Mouse (Mus musculus): ENCODE measurements around the gene Xlr4b.
A peak's percentile ranks its signal among the peaks of the same experiment; 100 is the strongest.
"Not testable (repeated sequence)": the region's sequence is repeated elsewhere in the genome, so short reads cannot be mapped to it uniquely, and the experiment has no call there.

Gene Xlr4b

DNA sequence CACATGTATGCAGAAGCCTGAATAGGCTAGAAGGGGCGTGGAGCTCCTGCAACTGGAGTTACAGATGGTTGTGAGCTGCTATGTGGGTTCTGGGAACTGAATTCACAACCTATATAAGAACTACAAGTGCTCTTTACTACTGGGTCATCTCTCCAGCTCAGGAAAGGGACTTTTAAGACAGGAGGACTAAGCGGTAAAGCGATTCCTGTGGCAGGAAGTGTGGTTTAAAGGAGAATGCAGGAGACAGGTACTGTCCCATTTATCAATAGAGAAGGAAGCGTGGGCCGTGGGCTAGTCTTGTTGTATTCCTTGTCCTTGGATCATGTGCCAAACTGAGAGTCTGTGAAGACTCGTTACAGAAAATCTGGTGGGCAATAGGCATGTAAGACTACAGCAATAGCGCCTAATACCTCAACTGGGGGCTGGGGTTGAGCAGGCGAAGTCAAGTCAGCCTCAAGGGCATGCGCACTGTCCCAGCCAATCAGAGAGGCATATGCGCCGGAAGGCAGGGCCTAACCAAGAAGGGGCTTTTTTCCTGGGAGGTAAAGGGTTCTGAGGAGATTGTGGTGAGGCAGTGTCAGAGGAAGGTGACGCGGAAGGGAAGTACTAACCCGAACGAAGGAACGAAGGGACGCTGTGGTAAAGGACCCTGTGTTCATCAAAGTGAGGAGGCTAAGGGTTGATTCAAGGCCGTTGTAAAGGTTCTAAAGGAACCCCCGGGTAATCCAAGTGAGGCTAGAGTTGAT is at the start of gene Xlr4b:
TSS of gene Xlr4b (plus strand) at position 515 of the 746 bp plus-strand sequence.
- DNase-seq (ENCODE audit: low read depth, low spot score) = not testable (repeated sequence)

DNA sequence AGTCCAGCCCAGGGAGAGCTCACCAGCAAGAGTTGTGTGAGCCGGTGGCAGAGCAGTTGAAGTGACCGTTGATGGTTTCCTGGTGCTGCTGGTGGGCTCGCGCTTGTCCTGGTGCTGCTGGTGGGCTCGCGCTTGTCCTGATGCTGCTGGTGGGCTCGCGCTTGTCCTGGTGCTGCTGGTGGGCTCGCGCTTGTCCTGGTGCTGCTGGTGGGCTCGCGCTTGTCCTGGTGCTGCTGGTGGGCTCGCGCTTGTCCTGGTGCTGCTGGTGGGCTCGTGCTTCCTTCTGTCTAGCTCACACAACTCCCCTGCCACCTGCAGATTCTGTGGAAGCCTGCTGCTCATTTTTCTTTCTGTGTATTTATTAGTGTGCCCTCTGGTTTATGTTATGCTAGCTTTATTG is 37.2 kb upstream of the Xlr4b start, which contains the start of gene Spin2d:
TSS of gene Spin2d (minus strand) at position 101 of the 400 bp plus-strand sequence.
- not testable (repeated sequence) for DNase-seq (ENCODE audit: low read depth, low spot score)

DNA sequence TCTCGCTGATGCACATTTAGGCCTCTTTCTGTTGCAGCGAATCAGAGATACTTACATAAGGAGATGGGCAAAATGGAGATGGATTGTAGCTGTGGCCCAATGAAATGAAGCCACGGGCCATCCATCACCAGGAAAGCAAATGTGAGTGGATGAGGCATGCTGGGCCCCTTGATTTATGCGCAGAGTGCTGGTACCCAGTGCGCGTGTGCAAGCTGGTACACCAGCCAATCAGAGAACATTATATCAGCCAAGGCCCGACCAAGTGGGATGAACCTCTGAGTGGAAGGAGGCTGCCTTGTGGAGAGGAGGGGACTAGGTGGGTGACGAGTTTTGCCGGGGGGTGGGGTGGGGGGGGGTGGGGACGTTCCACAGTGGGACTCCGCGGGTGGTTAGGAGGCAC is 22.2 kb upstream of the Xlr4b start, which contains the start of gene Xlr3b:
TSS of gene Xlr3b (plus strand) at position 274 of the 400 bp plus-strand sequence.
- DNase-seq (ENCODE audit: low read depth, low spot score) = peak; percentile 27

DNA sequence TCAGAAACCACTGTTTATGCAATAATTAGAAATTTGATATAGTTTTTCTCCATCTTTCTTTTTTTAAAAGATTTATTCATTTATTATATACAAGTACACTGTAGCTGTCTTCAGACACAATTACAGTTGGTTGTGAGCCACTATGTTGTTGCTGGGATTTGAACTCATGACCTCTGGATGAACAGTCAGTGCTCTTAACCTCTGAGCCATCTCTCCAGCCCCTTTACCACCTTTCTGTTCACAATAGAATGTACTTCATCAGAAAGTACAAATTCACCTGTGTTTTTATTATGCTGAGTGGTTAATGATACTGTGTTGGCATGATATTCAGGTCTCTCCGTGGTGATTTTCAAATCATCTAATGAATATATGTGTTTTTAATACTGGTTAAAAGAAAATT is 11.2 kb downstream of the Xlr4b start:
- DNase-seq (ENCODE audit: low read depth, low spot score) = no peak

DNA sequence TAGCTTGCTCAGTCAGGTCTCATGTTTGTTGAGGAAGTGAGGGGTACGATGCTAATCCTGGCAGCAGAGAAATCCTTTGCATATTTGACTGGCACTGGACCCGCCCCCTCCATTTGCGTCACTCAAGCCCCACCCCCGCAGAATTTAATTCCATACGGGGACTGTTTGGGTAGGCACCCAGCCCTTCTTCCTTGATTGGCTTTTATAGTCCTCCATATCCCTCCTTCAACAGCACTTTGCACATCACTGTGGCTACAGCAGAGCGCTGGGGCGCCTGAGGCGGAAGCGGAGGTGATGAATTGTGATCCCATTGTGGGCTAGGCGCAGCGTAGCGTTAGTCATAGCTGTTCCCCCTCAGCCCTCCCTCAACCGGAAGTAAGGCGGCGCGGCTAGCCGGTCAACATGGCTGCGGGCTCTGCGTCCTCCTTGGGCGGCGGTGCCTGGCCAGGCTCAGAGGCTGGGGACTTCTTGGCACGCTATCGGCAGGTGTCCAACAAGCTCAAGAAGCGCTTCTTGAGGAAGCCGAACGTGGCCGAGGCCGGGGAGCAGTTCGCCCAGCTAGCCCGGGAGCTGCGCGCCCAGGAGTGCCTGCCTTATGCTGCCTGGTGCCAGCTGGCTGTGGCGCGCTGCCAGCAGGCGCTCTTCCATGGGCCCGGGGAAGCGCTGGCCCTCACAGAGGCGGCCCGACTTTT is 13.9 kb downstream of the Xlr4b start, which contains the start of gene F8a:
TSS of gene F8a (plus strand) at position 378 of the 692 bp plus-strand sequence.
- DNase-seq (ENCODE audit: low read depth, low spot score) = peak; percentile 94

DNA sequence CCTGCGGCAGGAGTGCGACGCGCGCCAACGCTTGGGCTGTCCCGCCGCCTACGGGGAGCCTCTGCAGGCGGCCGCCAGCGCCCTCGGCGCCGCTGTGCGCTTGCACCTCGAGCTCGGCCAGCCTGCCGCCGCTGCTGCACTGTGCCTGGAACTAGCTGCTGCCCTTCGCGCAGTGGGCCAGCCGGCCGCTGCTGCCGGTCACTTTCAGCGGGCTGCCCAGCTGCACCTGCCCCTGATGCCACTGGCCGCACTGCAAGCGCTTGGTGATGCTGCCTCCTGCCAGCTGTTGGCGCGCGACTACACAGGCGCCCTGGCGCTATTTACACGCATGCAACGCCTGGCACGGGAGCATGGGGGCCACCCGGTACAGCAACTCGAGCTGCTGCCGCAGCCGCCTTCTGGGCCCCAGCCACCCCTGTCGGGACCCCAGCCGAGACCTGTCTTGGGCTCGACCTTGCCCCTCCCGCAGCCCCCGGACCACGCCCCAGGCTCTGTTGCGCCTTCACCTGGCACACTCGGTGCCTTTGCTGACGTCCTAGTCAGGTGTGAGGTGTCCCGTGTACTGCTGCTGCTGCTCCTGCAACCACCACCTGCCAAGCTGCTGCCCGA is 14.6 kb downstream of the Xlr4b start:
- DNase-seq (ENCODE audit: low read depth, low spot score) = peak; percentile 70

DNA sequence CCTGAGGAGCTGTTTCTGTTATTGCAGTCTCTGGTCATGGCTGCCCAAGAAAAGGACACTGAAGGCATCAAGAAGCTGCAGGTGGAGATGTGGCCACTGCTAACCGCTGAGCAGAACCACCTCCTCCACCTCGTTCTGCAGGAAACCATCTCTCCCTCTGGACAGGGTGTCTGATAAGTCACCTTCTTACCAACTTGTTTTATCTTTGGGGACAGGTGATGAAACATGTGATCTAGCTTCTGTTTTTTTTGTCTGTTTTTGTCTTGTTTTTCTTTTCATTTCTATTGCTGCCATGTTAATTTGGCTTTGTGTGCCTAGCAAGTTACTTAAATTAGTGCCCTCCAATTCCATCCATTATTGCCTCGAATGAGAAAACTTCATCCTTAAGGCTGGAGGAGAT is 15.2 kb downstream of the Xlr4b start:
- no peak for DNase-seq (ENCODE audit: low read depth, low spot score)

DNA sequence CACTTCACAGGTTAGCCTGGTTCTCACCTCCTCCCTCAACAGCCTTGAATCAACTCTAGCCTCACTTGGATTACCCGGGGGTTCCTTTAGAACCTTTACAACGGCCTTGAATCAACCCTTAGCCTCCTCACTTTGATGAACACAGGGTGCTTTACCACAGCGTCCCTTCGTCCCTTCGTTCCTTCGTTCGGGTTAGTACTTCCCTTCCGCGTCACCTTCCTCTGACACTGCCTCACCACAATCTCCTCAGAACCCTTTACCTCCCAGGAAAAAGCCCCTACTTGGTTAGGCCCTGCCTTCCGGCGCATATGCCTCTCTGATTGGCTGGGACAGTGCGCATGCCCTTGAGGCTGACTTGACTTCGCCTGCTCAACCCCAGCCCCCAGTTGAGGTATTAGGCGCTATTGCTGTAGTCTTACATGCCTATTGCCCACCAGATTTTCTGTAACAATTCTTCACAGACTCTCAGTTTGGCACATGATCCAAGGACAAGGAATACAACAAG is 28.7 kb downstream of the Xlr4b start, which contains the start of gene Xlr4c:
TSS of gene Xlr4c (minus strand) at position 310 of the 505 bp plus-strand sequence.
- DNase-seq (ENCODE audit: low read depth, low spot score) = not testable (repeated sequence)

DNA sequence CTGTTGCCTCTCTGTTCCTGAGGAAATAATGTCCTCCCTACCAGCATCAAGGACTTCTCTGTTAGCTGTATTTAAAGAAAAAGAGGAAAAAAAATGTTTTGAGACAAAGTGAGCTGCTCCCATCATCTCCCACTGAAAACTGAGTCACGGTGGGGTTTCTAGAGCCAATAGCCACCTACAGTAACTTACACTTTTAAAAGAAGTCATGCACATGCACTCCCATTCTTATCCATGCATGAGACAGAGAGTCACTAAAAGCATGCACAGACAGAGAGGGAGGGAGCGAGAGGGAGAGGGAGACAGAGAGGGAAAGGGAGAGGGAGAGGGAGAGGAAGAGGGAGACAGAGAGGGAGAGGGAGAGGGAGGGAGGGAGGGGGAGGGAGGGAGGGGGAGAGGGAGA is 48.3 kb downstream of the Xlr4b start:
- peak; percentile 36 for DNase-seq (ENCODE audit: low read depth, low spot score)

DNA sequence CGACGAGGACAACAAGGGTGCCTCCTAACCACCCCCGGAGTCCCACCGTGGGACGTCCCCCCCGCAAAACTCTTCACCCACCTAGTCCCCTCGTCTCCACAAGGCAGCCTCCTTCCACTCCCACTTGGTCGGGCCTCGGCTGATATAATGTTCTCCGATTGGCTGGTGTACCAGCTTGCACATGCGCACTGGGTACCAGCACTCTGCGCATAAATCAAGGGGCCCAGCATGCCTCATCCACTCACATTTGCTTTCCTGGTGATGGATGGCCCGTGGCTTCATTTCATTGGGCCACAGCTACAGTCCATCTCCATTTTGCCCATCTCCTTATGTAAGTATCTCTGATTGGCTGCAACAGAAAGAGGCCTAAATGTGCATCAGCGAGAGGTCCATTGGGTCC is 51.1 kb downstream of the Xlr4b start, which contains the start of gene Xlr3c:
TSS of gene Xlr3c (minus strand) at position 121 of the 400 bp plus-strand sequence.
- DNase-seq (ENCODE audit: low read depth, low spot score) = not testable (repeated sequence)
